ENCODE assay signal across 8 mouse cellular contexts in the genomic region with DNA sequence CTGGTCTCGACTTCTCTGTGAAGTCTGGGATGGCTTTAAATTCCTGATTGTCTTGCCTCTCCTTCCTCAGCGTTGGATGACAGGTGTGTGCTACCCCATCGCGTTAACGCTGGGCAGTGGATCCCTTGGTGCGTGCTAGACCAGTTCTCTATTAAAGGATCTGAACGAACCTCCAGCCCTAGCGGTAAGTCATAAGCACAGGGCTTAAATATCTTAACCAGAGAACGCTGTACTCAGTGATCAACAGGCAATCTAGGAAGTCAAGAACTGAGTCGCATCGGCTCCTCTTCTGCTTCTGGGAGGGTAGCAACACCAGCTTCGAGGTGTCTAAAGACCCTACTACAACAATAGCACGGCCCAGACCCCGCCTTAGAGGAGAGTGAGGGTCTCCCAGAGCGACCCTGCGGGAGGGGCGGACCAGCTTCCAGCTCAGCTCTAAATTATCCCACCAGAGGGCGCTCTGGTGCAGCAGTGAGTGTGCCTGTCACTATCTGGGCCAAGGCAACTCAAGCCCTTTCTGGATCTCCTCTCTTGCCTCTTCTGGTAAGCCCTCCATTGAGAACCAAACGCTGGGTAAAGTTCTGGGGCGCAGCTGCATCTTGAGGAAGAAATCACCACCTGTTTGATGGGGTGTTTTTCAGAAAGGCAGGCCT. TPM values are rescaled to one million over a fixed set of nuclear protein-coding genes. Genes with fewer than 3 reads are reported as not detected.
DNase-seq lines count a peak whose midpoint lies in the region; ATAC-seq and TF ChIP-seq lines count a peak whose summit lies in the region.

No protein-coding gene starts in this region.

- peak; percentile 73 for TF ChIP-seq CTCF in G1E (IDR thresholded peaks at IDR 0.05; ENCODE audit: low read depth, low read length)
- TF ChIP-seq CTCF in forebrain, postnatal 0 days (IDR thresholded peaks at IDR 0.05; ENCODE audit: low read depth) = peak; percentile 94

- peaks cover 20% of the 10 kb centered on the region for H3K27me3 ChIP-seq in G1E (ENCODE audit: insufficient read depth, low read length)
- H3K27me3 ChIP-seq in forebrain, postnatal 0 days (ENCODE audit: insufficient read depth, low read length) = 0 out of 2 replicates have a peak, but pooled peaks cover 4% of the 10 kb centered on the region
- peaks cover 3% of the 10 kb centered on the region; the same call in 1 of the 2 replicates for H3K27me3 ChIP-seq in hindbrain, embryonic 11.5 days (ENCODE audit: control insufficient read depth, insufficient read depth, low read length)

- no peaks in the 10 kb centered on the region for H3K36me3 ChIP-seq in G1E (replicated peaks)
- no peaks in the 10 kb centered on the region for H3K36me3 ChIP-seq in forebrain, postnatal 0 days (ENCODE audit: insufficient read depth)
- H3K36me3 ChIP-seq in hindbrain, embryonic 11.5 days (ENCODE audit: control insufficient read depth, insufficient read depth, low read length) = no peaks in the 10 kb centered on the region

- DNase-seq in G1E (ENCODE audit: low spot score) = peak; percentile 44
- peak; percentile 79 to 88 for DNase-seq in cerebellum, adult 18-20 months
- peak; percentile 90 for DNase-seq in forebrain, postnatal 0 days
- DNase-seq in hindbrain, embryonic 11.5 days (ENCODE audit: low spot score) = peak; percentile 96
- DNase-seq in layer of hippocampus, adult 9-11 months = peak; percentile 61
- peak; percentile 83 for DNase-seq in lung, postnatal 25 days (ENCODE audit: low spot score)
- peak; percentile 60 for DNase-seq in retina, adult 2 months (ENCODE audit: low read depth, low spot score)
- peak; percentile 92 for DNase-seq in thymus, postnatal 4 days

- peak overlapping the region; percentile 33; the same call in 1 of the 2 replicates for H3K9ac ChIP-seq in forebrain, postnatal 0 days
- H3K9ac ChIP-seq in hindbrain, embryonic 11.5 days (ENCODE audit: low read depth, low read length) = no peak overlapping the region

- H3K4me3 ChIP-seq in G1E (ENCODE audit: low read depth, low read length) = no peak overlapping the region
- H3K4me3 ChIP-seq in forebrain, postnatal 0 days (ENCODE audit: low read depth, low read length) = peak overlapping the region; percentile 29
- H3K4me3 ChIP-seq in hindbrain, embryonic 11.5 days (ENCODE audit: low read depth, low read length) = no peak overlapping the region

- H3K4me1 ChIP-seq in G1E (ENCODE audit: insufficient read depth, low read depth, low read length) = peaks cover 17% of the 10 kb centered on the region
- no peaks in the 10 kb centered on the region for H3K4me1 ChIP-seq in forebrain, postnatal 0 days (ENCODE audit: insufficient read depth)
- H3K4me1 ChIP-seq in hindbrain, embryonic 11.5 days (replicated peaks; ENCODE audit: control insufficient read depth, insufficient read depth, low read length) = no peaks in the 10 kb centered on the region

- H3K27ac ChIP-seq in forebrain, postnatal 0 days (ENCODE audit: low read depth, low read length) = no peak overlapping the region
- no peak overlapping the region for H3K27ac ChIP-seq in hindbrain, embryonic 11.5 days (ENCODE audit: low read depth, low read length)

- no peaks in the 10 kb centered on the region for H3K9me3 ChIP-seq in G1E (replicated peaks)
- no peaks in the 10 kb centered on the region for H3K9me3 ChIP-seq in forebrain, postnatal 0 days (ENCODE audit: low read length)
- no peaks in the 10 kb centered on the region for H3K9me3 ChIP-seq in hindbrain, embryonic 11.5 days (ENCODE audit: control insufficient read depth, low read length)

- WGBS in forebrain, postnatal 0 days = 3% methylated on average over 20 of the region's 20 CpGs
- whole genome bisulfite sequencing in hindbrain, embryonic 11.5 days = 4% methylated on average over 20 of the region's 20 CpGs

- H3K4me2 ChIP-seq in forebrain, postnatal 0 days (ENCODE audit: low read depth) = peak overlapping the region; percentile 54
- peak overlapping the region; percentile 45 for H3K4me2 ChIP-seq in hindbrain, embryonic 11.5 days (replicated peaks; ENCODE audit: low read depth, low read length)

- no peak for ATAC-seq in G1E (ENCODE audit: extremely low read depth, insufficient number of reproducible peaks, low FRiP score, poor library complexity, severe bottlenecking)
- ATAC-seq in forebrain, postnatal 0 days = peak; percentile 83
- no peak; the same call in 1 of the 2 replicates for ATAC-seq in hindbrain, embryonic 11.5 days (ENCODE audit: low FRiP score)

RNA-seq across cellular contexts. Expression of gene Cavin1, which starts 12.6 kb away (rescaled TPM):
- total RNA-seq in G1E (2014; fragmentation: Nextera tagmentation) (13.1 and 15.0 TPM in 2 replicates), G1E (2017) (3.1 and 3.8 TPM in 2 replicates)
- polyA plus RNA-seq in G1E (2012) = 37.0 and 39.4 TPM in 2 replicates
- total RNA-seq in forebrain, postnatal 0 days (2014; rRNA removed) = 14.8 and 22.7 TPM in 2 replicates
- polyA plus RNA-seq in forebrain, postnatal 0 days (2015; fragmentation: Nextera tagmentation; extraction: Ambion mirVana) = 36.7 and 38.3 TPM in 2 replicates
- polyA plus RNA-seq in hindbrain, embryonic 11.5 days (2014; fragmentation: Nextera tagmentation; extraction: Ambion mirVana) = 11.9 and 13.2 TPM in 2 replicates

RNA-seq across cellular contexts. Expression of gene Atp6v0a1, which starts 26.0 kb away (rescaled TPM):
- total RNA-seq in G1E (2014; fragmentation: Nextera tagmentation) (109 and 180 TPM in 2 replicates), G1E (2017) (53.7 and 77.6 TPM in 2 replicates)
- polyA plus RNA-seq in G1E (2012) = 25.8 and 26.3 TPM in 2 replicates
- total RNA-seq in forebrain, postnatal 0 days (2014; rRNA removed) = 132 and 179 TPM in 2 replicates
- 121 and 162 TPM in 2 replicates for polyA plus RNA-seq in forebrain, postnatal 0 days (2015; fragmentation: Nextera tagmentation; extraction: Ambion mirVana)
- polyA plus RNA-seq in hindbrain, embryonic 11.5 days (2014; fragmentation: Nextera tagmentation; extraction: Ambion mirVana) = 48.5 and 49.3 TPM in 2 replicates

RNA-seq across cellular contexts. Expression of gene Stat3, which starts 43.9 kb away (rescaled TPM):
- total RNA-seq in G1E (2014; fragmentation: Nextera tagmentation) (81.1 and 87.5 TPM in 2 replicates), G1E (2017) (69.3 and 70.3 TPM in 2 replicates)
- 42.1 and 63.5 TPM in 2 replicates for polyA plus RNA-seq in G1E (2012)
- 29.4 and 42.5 TPM in 2 replicates for total RNA-seq in forebrain, postnatal 0 days (2014; rRNA removed)
- polyA plus RNA-seq in forebrain, postnatal 0 days (2015; fragmentation: Nextera tagmentation; extraction: Ambion mirVana) = 20.5 and 31.2 TPM in 2 replicates
- polyA plus RNA-seq in hindbrain, embryonic 11.5 days (2014; fragmentation: Nextera tagmentation; extraction: Ambion mirVana) = 25.6 and 33.3 TPM in 2 replicates

Comparison
In these comparisons a context has a peak if more than half of its experiments do, and no peak if none do; other contexts are left out.
1. DNase-seq: peak in every context shown above with its lines; median percentile 96 in hindbrain, embryonic 11.5 days; 92 in thymus, postnatal 4 days; 90 in forebrain, postnatal 0 days; 84 in cerebellum, adult 18-20 months; 83 in lung, postnatal 25 days; 61 in layer of hippocampus, adult 9-11 months; 60 in retina, adult 2 months; 44 in G1E.